Mouse (Mus musculus) cortical plate, adult 2 months (tissue): ENCODE results near the gene Pcca.

Experiments used
- CTCF ChIP-seq: fragments of 200-500 bp; IDR thresholded peaks from 2 replicates; pipeline ENCODE4 v1.5.1; 2011; ENCODE audit warnings: mild to moderate bottlenecking, control low read depth, low read length; ENCODE audit not compliant: insufficient read depth; ENCODE audit errors: extremely low read depth
- POLR2A ChIP-seq: fragments of 200-500 bp; IDR thresholded peaks from 2 replicates; pipeline ENCODE4 v1.6.1; 2011; ENCODE audit warnings: mild to moderate bottlenecking, low read length, control low read depth; ENCODE audit not compliant: insufficient read depth; ENCODE audit errors: extremely low read depth

- TF ChIP-seq CTCF (no peak), POLR2A (no peak)
Measured at GRCm38 (mm10) chr14:122753278-122753677, 219.2 kb downstream of the Pcca start.
